Mouse (Mus musculus) kidney, postnatal 0 days (tissue): Measurements from ENCODE around the gene Map2k2. TPM values are rescaled to one million over a fixed set of nuclear protein-coding genes. Genes with fewer than 3 reads are reported as not detected.

Source experiments
- ATAC-seq: fragments of 200-750 bp; cut with Nextera tagmentation; replicated peaks from 2 replicates; pipeline ENCODE4 v1.8.0; 2017; ENCODE audit warnings: low read depth, moderate number of reproducible peaks, moderate TSS enrichment, moderate library complexity; ENCODE audit not compliant: low FRiP score
- DNase-seq: peaks from one replicate; pipeline ENCODE4 v3.0.0-alpha.2; 2016; ENCODE audit warnings: low spot score
- H3K27ac ChIP-seq: fragments of 300-500 bp; sonication (generic); 2 replicates; pipeline ENCODE4 v1.5.1; 2014; ENCODE audit warnings: mild to moderate bottlenecking
- H3K27me3 ChIP-seq: fragments of 300-500 bp; sonication (generic); 2 replicates; pipeline ENCODE4 v1.6.1; 2014; ENCODE audit warnings: low read length, mixed read lengths; ENCODE audit not compliant: insufficient read depth
- H3K36me3 ChIP-seq: fragments of 300-500 bp; sonication (generic); 2 replicates; pipeline ENCODE4 v1.6.1; 2014; ENCODE audit warnings: low read length, mixed read lengths; ENCODE audit not compliant: insufficient read depth
- H3K4me1 ChIP-seq: fragments of 300-500 bp; sonication (generic); replicated peaks from 2 replicates; pipeline ENCODE4 v1.6.1; 2014; ENCODE audit warnings: antibody characterized with exemption, low read length, mixed read lengths; ENCODE audit not compliant: insufficient read depth
- H3K4me2 ChIP-seq: fragments of 300-500 bp; sonication (generic); 2 replicates; pipeline ENCODE4 v1.6.1; 2014; ENCODE audit warnings: mild to moderate bottlenecking, low read length, moderate library complexity, mixed read lengths
- H3K4me3 ChIP-seq: fragments of 300-500 bp; sonication (generic); replicated peaks from 2 replicates; pipeline ENCODE4 v1.5.1; 2014; ENCODE audit warnings: low read depth, low read length
- H3K9ac ChIP-seq: fragments of 300-500 bp; sonication (generic); 2 replicates; pipeline ENCODE4 v1.6.1; 2014; ENCODE audit warnings: low read depth, low read length
- H3K9me3 ChIP-seq: fragments of 300-500 bp; sonication (generic); replicated peaks from 2 replicates; pipeline ENCODE4 v1.6.1; 2016; ENCODE audit warnings: low read length, inconsistent platforms, mixed read lengths
- CTCF ChIP-seq: IDR thresholded peaks from 2 replicates; pipeline ENCODE4 v1.5.1; 2016; ENCODE audit warnings: antibody characterized with exemption, low read depth, mild to moderate bottlenecking, moderate library complexity
- WGBS: fragments of 180-500 bp; shearing (Covaris S2); extraction: QIAGEN DNeasy Blood & Tissue Kit; methylation state at CpG from one replicate; pipeline ENCODE4 v1.1.7; 2014; 5-methylcytosine and 5-hydroxymethylcytosine counted together
- polyA plus RNA-seq: library from polyadenylated mRNA; unstranded; fragments of >200 nt; fragmentation: Nextera tagmentation; extraction: Ambion mirVana; gene quantifications from 2 replicates; pipeline ENCODE4 v1.2.1, GENCODE M21; 2015

The Map2k2 gene
- polyA plus RNA-seq, 1 experiment from 2014 or later, result 166 TPM

GRCm38 (mm10) chr10:81137252-81138130 is 31.8 kb downstream of the Map2k2 start:
- 1% methylated on average over 48 of the region's 89 CpGs for WGBS

DNA sequence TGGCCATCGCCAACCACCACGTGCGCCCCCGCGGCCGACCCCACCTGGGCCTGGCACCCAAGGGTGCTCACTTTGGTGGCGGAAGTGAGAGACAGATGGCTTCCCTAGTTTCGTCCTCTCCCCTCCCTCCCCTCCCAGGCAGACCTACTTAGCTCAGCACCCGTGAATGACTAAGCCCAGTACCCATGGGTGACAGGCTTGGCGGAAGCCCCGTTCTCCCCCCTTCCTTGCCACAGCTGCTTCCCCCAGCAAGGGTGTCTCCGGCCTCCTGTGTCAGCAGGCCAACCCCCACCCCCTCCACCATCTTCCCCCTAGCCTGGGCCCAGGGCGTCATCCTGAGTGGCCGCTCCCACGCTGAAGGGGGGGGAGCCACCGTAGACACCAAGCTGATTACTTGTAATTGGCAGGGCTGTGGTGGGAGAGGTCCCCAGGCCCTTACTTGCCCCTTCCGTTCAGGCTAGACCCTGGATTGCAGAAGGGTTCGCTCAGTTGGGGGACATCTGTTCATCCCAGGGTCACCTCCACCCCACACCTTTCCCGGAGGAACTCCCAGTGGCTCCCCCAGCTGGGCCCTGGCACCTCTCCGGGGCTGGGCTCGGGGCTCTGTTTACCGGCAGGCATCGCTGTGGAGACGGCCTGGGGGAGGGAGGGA is 32.5 kb downstream of the Map2k2 start:
- peak overlapping the region; percentile 66 for H3K4me3 ChIP-seq
- no peaks in the 10 kb centered on the region for H3K27me3 ChIP-seq
- ATAC-seq (0 out of 2 replicates have a peak, but pooled peaks have one; percentile 0), DNase-seq (peak; percentile 63)
- under 1% methylated on average over 23 of the region's 24 CpGs for WGBS
- H3K9ac ChIP-seq, result peak overlapping the region; percentile 84
- peak overlapping the region; percentile 91 for H3K4me2 ChIP-seq
- peaks cover 20% of the 10 kb centered on the region for H3K4me1 ChIP-seq
- no peak for TF ChIP-seq CTCF
- H3K27ac ChIP-seq, result peak overlapping the region; percentile 91
- no peaks in the 10 kb centered on the region for H3K9me3 ChIP-seq
- H3K36me3 ChIP-seq, result no peaks in the 10 kb centered on the region

More at GRCm38 (mm10) chr10:81137252-81138130, 31.8 kb downstream of the Map2k2 start:
- peaks cover 20% of the 10 kb centered on the region for H3K4me1 ChIP-seq
- H3K4me2 ChIP-seq, result peak overlapping the region; percentile 100
- no peak for TF ChIP-seq CTCF
- no peaks in the 10 kb centered on the region for H3K36me3 ChIP-seq
- no peaks in the 10 kb centered on the region for H3K27me3 ChIP-seq
- H3K4me3 ChIP-seq, result peak overlapping the region; percentile 99
- H3K27ac ChIP-seq, result peak overlapping the region; percentile 91
- ATAC-seq (peak; percentile 86), DNase-seq (peak; percentile 99)
- peak overlapping the region; percentile 99 for H3K9ac ChIP-seq
- H3K9me3 ChIP-seq, result no peaks in the 10 kb centered on the region

DNA sequence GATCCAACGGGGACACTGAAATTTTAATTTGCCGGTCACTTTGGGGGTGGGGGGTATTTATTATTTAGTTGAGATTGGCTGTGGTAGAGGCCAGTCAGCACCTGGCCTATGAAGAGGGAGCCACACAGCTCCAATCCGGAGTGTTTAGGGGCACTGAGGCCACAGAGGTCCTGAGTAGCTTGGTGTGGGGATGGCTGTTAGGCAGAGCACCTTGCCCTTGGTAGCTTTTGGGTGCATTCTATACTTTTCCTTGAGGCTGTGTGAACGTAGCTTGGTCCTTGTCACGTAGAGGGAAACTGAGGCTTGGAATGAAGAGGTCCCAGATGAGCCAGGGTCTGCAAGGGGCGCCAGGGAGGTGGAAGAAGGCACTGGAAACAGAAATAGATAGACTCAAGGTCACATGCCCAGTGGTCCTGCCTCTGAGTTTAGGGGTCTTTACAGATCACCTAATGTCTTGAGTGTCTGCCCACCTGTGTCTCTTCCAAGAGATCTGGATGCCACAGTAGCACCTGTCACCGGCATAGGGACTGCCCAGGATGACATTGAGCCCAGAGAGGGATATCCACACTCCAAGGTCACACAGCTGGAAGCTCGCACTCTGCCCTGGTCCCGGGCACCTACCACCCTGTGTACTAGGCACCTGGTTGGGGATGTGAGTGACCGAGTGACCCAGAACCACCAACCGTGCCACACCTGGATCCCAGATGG is 33.3 kb downstream of the Map2k2 start:
- ATAC-seq, result no peak
- TF ChIP-seq CTCF, result no peak
- 51% methylated on average over 11 of the region's 11 CpGs for WGBS
- peak overlapping the region; percentile 84 for H3K9ac ChIP-seq
- H3K4me3 ChIP-seq, result peak overlapping the region; percentile 66
- H3K9me3 ChIP-seq, result no peaks in the 10 kb centered on the region
- H3K36me3 ChIP-seq, result peaks cover 6% of the 10 kb centered on the region; the same call in 1 of the 2 replicates
- H3K27ac ChIP-seq, result peak overlapping the region; percentile 91
- no peak for DNase-seq
- H3K27me3 ChIP-seq, result no peaks in the 10 kb centered on the region
- H3K4me2 ChIP-seq, result peak overlapping the region; percentile 91
- H3K4me1 ChIP-seq, result peaks cover 20% of the 10 kb centered on the region

- Histone ChIP-seq H3K9ac (peak overlapping the region; percentile 2; the same call in 1 of the 2 replicates), H3K4me2 (peak overlapping the region; percentile 91), H3K27me3 (no peaks in the 10 kb centered on the region), H3K27ac (peak overlapping the region; percentile 91; the same call in 1 of the 2 replicates), H3K4me3 (0 out of 2 replicates have a peak overlapping the region, but pooled peaks have one; percentile 1), H3K9me3 (no peaks in the 10 kb centered on the region), H3K36me3 (peaks cover 11% of the 10 kb centered on the region; the same call in 1 of the 2 replicates), H3K4me1 (peaks cover 20% of the 10 kb centered on the region)
- DNase-seq (no peak), ATAC-seq (no peak)
- 61% methylated on average over 4 of the region's 4 CpGs for WGBS
- no peak for TF ChIP-seq CTCF
These were observed 33.8 kb downstream of the Map2k2 start for GRCm38 (mm10) chr10:81139529-81139846.

DNA sequence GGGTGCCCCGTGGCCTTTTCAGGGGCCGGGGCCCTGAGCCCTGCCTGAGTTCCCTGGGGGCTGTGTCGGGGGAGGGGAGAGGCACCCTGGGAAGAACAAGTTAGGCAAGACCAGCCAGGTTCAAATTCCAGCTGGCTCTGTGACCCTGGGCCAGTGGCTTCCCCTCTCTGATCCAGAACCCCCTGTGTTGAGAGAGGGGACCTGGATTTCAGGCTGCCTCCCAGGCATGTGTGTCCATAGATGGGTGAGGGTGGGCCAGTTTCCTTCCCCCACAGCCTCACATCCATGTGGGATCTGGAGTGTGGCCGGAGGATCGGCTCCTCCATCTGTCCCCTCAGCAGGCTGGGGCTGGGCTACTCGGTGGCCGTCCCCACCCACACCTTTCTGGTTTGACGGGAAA is 34.3 kb downstream of the Map2k2 start:
- Histone ChIP-seq H3K4me2 (peak overlapping the region; percentile 91), H3K4me1 (peaks cover 20% of the 10 kb centered on the region), H3K4me3 (0 out of 2 replicates have a peak overlapping the region, but pooled peaks have one; percentile 1), H3K36me3 (peaks cover 16% of the 10 kb centered on the region; the same call in 1 of the 2 replicates), H3K9me3 (no peaks in the 10 kb centered on the region), H3K27ac (no peak overlapping the region), H3K27me3 (no peaks in the 10 kb centered on the region), H3K9ac (peak overlapping the region; percentile 37)
- DNase-seq, result no peak
- TF ChIP-seq CTCF, result no peak
- ATAC-seq, result no peak
- WGBS, result 32% methylated on average over 8 of the region's 8 CpGs
